Mouse (Mus musculus): ENCODE measurements around the gene Zdhhc9. TPM values are rescaled to one million over a fixed set of nuclear protein-coding genes. Genes with fewer than 3 reads are reported as not detected.

The Zdhhc9 gene
- total and polyA plus RNA-seq, 3 experiments = 3.5 to 13.9 (median 4.5) TPM

DNA sequence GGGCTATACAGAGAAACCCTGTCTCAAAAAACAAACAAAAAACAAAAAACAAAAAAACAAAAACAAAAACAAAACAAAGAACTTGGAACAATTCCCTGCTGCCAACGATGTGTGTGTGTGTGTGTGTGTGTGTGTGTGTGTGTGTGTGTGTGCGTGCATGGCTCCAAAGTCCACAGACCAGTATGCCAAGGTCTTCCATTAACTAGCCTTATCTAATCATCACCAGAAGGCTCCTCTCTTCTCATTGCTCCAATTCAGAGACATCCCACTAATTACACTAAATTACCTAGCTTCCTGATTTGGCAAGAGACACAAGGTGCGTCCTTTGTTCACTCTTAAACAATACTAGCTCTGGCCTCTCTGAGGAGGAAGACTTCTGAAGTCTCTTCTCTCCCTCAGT lies 8.0 kb downstream of the Zdhhc9 start:
- TF ChIP-seq TBP (conservative IDR thresholded peaks at IDR 0.05; ENCODE audit: low read depth, low read length) (no peak), MAFK (IDR thresholded peaks at IDR 0.05; ENCODE audit: insufficient replicate concordance, low read length) (no peak), USF1 (IDR thresholded peaks at IDR 0.05; ENCODE audit: low read depth, low read length) (no peak), USF2 (conservative IDR thresholded peaks at IDR 0.05; ENCODE audit: low read depth, low read length) (no peak), POLR2A (IDR thresholded peaks at IDR 0.05; ENCODE audit: low read depth, low read length) (no peak), ZC3H11A (IDR thresholded peaks at IDR 0.05; ENCODE audit: low read depth, low read length) (no peak), ZMIZ1 (IDR thresholded peaks at IDR 0.05; ENCODE audit: low read depth, low read length) (no peak), PAX5 (IDR thresholded peaks at IDR 0.05; ENCODE audit: low read length) (no peak), TCF12 (IDR thresholded peaks at IDR 0.05; ENCODE audit: low read depth, low read length) (no peak), SIN3A (IDR thresholded peaks at IDR 0.05; ENCODE audit: low read length) (no peak), CHD1 (IDR thresholded peaks at IDR 0.05; ENCODE audit: low read depth, low read length) (no peak), BHLHE40 (IDR thresholded peaks at IDR 0.05; ENCODE audit: low read depth, low read length) (no peak), IRF4 (IDR thresholded peaks at IDR 0.05; ENCODE audit: low read depth, low read length) (no peak), UBTF (IDR thresholded peaks at IDR 0.05; ENCODE audit: low read depth, low read length) (no peak)
- dilution Hi-C loops (cut with MboI; ENCODE audit: extremely low pct_ligation_motif_present, extremely low pct_unique_long_range_greater_than_20kb, low sequenced_read_pairs) = no loop called here
- no peak overlapping the region for H3K27ac ChIP-seq (ENCODE audit: insufficient read depth, low read depth)

GRCm38 (mm10) chrX:48199026-48199425 lies 9.7 kb downstream of the Zdhhc9 start:
- no peak overlapping the region for H3K9ac ChIP-seq (ENCODE audit: insufficient read depth, low read depth)
- no peak for DNase-seq (ENCODE audit: extremely low read depth)
- H3K36me3 ChIP-seq (replicated peaks in 1 of 2; ENCODE audit: control insufficient read depth in 1 of 2, insufficient read depth in 1 of 2, low read length in 1 of 2) = peaks cover 5 to 50% of the 10 kb centered on the region in 2 experiments
- H3K27me3 ChIP-seq (replicated peaks) = no peaks in the 10 kb centered on the region
- dilution Hi-C loops (cut with MboI; ENCODE audit: extremely low pct_ligation_motif_present, extremely low pct_unique_long_range_greater_than_20kb, low sequenced_read_pairs) = no loop called here
- H3K4me2 ChIP-seq (ENCODE audit: insufficient read depth, low read depth, poor library complexity, severe bottlenecking) = no peak overlapping the region
- H3K9me3 ChIP-seq (replicated peaks; ENCODE audit: low read length) = no peaks in the 10 kb centered on the region
- in situ Hi-C loops (cut with MboI; ENCODE audit: low pct_ligation_motif_present, low pct_unique_long_range_greater_than_20kb, low sequenced_read_pairs) = no loop called here
- peaks cover 0 to 7% of the 10 kb centered on the region in 2 experiments; a peak in 2 of 4 replicates for H3K4me1 ChIP-seq (ENCODE audit: control insufficient read depth in 1 of 2, insufficient read depth in 2 of 2)
- TF ChIP-seq KAT2A (IDR thresholded peaks at IDR 0.05; ENCODE audit: insufficient replicate concordance, low read length) = no peak
- no peak for TF ChIP-seq CTCF (conservative IDR thresholded peaks at IDR 0.05 in 1 of 2, IDR thresholded peaks at IDR 0.05 in 1 of 2; ENCODE audit: low read depth in 2 of 2, low read length in 2 of 2)
- TF ChIP-seq MAFK (IDR thresholded peaks at IDR 0.05; ENCODE audit: insufficient replicate concordance, low read length) = no peak
- no peak for TF ChIP-seq SIN3A (IDR thresholded peaks at IDR 0.05; ENCODE audit: low read length)
- no peak for TF ChIP-seq ELF1 (IDR thresholded peaks at IDR 0.05; ENCODE audit: low read depth, low read length)
- TF ChIP-seq MAX (IDR thresholded peaks at IDR 0.05; ENCODE audit: low read length) = no peak
- TF ChIP-seq MEF2A (IDR thresholded peaks at IDR 0.05; ENCODE audit: borderline replicate concordance, low read depth, low read length) = no peak
- no peak for TF ChIP-seq EP300 (IDR thresholded peaks at IDR 0.05; ENCODE audit: low read length)
- no peak for TF ChIP-seq ZMIZ1 (IDR thresholded peaks at IDR 0.05; ENCODE audit: low read depth, low read length)
- no peak for TF ChIP-seq TCF12 (IDR thresholded peaks at IDR 0.05; ENCODE audit: low read depth, low read length)
- no peak for TF ChIP-seq JUND (conservative IDR thresholded peaks at IDR 0.05; ENCODE audit: low read depth, low read length)
- H3K79me2 ChIP-seq (replicated peaks; ENCODE audit: control insufficient read depth, extremely low read depth, insufficient read depth, poor library complexity, severe bottlenecking) = 0 out of 2 replicates have a peak, but pooled peaks cover 3% of the 10 kb centered on the region
- H3K27ac ChIP-seq (ENCODE audit: insufficient read depth, low read depth) = no peak overlapping the region
- no peak overlapping the region for H3K4me3 ChIP-seq (replicated peaks in 1 of 3; ENCODE audit: low read depth in 2 of 3, low read length in 2 of 3, poor library complexity in 1 of 3)

More for the DNA sequence above, 8.0 kb downstream of the Zdhhc9 start:
- no peak for DNase-seq (ENCODE audit: extremely low read depth)
- H3K79me2 ChIP-seq (replicated peaks; ENCODE audit: control insufficient read depth, extremely low read depth, insufficient read depth, poor library complexity, severe bottlenecking) = 0 out of 2 replicates have a peak, but pooled peaks cover 3% of the 10 kb centered on the region
- H3K4me3 ChIP-seq (replicated peaks in 1 of 3; ENCODE audit: low read depth in 2 of 3, low read length in 2 of 3, poor library complexity in 1 of 3) = no peak overlapping the region
- H3K9me3 ChIP-seq (replicated peaks; ENCODE audit: low read length) = no peaks in the 10 kb centered on the region
- no peaks in the 10 kb centered on the region for H3K27me3 ChIP-seq (replicated peaks)
- no peak overlapping the region for H3K9ac ChIP-seq (ENCODE audit: insufficient read depth, low read depth)
- peaks cover 0 to 18% of the 10 kb centered on the region in 2 experiments; a peak in 2 of 4 replicates for H3K4me1 ChIP-seq (ENCODE audit: control insufficient read depth in 1 of 2, insufficient read depth in 2 of 2)
- no peak overlapping the region for H3K4me2 ChIP-seq (ENCODE audit: insufficient read depth, low read depth, poor library complexity, severe bottlenecking)
- peaks cover 0 to 41% of the 10 kb centered on the region in 2 experiments for H3K36me3 ChIP-seq (replicated peaks in 1 of 2; ENCODE audit: control insufficient read depth in 1 of 2, insufficient read depth in 1 of 2, low read length in 1 of 2)
- in situ Hi-C loops (cut with MboI; ENCODE audit: low pct_ligation_motif_present, low pct_unique_long_range_greater_than_20kb, low sequenced_read_pairs) = loop anchor here (5.0 kb wide), 1 partner anchor 38 kb away; no protein-coding TSS in a partner anchor

Data from CH12.LX (cell line).